Mouse (Mus musculus) hindbrain, embryonic 14.5 days (tissue): ENCODE results near the gene Rasgrf1. TPM values are rescaled to one million over a fixed set of nuclear protein-coding genes. Genes with fewer than 3 reads are reported as not detected.

ENCODE experiments used
- ATAC-seq: fragments of 200-750 bp; cut with Nextera tagmentation; 2 replicates; pipeline ENCODE4 v1.8.0; 2017; ENCODE audit warnings: moderate number of reproducible peaks, mild to moderate bottlenecking, moderate TSS enrichment, moderate library complexity; ENCODE audit not compliant: low FRiP score
- DNase-seq: peaks from one replicate; pipeline ENCODE4 v3.0.0-alpha.2; 2015; ENCODE audit warnings: low spot score
- H3K27ac ChIP-seq: fragments of 300-500 bp; sonication (generic); 2 replicates; pipeline ENCODE4 v1.5.1; 2014; ENCODE audit warnings: mild to moderate bottlenecking, moderate library complexity
- H3K27me3 ChIP-seq: fragments of 300-500 bp; sonication (generic); 2 replicates; pipeline ENCODE4 v1.6.1; 2014; ENCODE audit warnings: mild to moderate bottlenecking, low read length, mixed read lengths; ENCODE audit not compliant: control insufficient read depth, insufficient read depth
- H3K36me3 ChIP-seq: fragments of 300-500 bp; sonication (generic); replicated peaks from 2 replicates; pipeline ENCODE4 v1.6.1; 2014; ENCODE audit not compliant: control insufficient read depth, insufficient read depth
- H3K4me1 ChIP-seq: fragments of 300-500 bp; sonication (generic); replicated peaks from 2 replicates; pipeline ENCODE4 v1.6.1; 2014; ENCODE audit warnings: antibody characterized with exemption, low read length, mixed read lengths; ENCODE audit not compliant: control insufficient read depth, insufficient read depth
- H3K4me2 ChIP-seq: fragments of 300-500 bp; sonication (generic); replicated peaks from 2 replicates; pipeline ENCODE4 v1.6.1; 2014; ENCODE audit warnings: mild to moderate bottlenecking, moderate library complexity
- H3K4me3 ChIP-seq: fragments of 300-500 bp; sonication (generic); replicated peaks from 2 replicates; pipeline ENCODE4 v1.5.1; 2014; ENCODE audit warnings: mild to moderate bottlenecking, low read length
- H3K9ac ChIP-seq: fragments of 300-500 bp; sonication (generic); 2 replicates; pipeline ENCODE4 v1.6.1; 2014
- H3K9me3 ChIP-seq: fragments of 300-500 bp; sonication (generic); 2 replicates; pipeline ENCODE4 v1.6.1; 2016; ENCODE audit warnings: low read length; ENCODE audit not compliant: control insufficient read depth
- WGBS: fragments of 180-500 bp; shearing (Covaris S2); extraction: QIAGEN DNeasy Blood & Tissue Kit; methylation state at CpG from one replicate; pipeline ENCODE4 v1.1.7; 2014; 5-methylcytosine and 5-hydroxymethylcytosine counted together
- polyA plus RNA-seq: library from polyadenylated mRNA; unstranded; fragments of >200 nt; fragmentation: Nextera tagmentation; extraction: Ambion mirVana; gene quantifications from 2 replicates; pipeline ENCODE4 v1.2.1, GENCODE M21; 2014

The Rasgrf1 gene
- polyA plus RNA-seq = 9.7 and 10.1 TPM in 2 replicates

DNA sequence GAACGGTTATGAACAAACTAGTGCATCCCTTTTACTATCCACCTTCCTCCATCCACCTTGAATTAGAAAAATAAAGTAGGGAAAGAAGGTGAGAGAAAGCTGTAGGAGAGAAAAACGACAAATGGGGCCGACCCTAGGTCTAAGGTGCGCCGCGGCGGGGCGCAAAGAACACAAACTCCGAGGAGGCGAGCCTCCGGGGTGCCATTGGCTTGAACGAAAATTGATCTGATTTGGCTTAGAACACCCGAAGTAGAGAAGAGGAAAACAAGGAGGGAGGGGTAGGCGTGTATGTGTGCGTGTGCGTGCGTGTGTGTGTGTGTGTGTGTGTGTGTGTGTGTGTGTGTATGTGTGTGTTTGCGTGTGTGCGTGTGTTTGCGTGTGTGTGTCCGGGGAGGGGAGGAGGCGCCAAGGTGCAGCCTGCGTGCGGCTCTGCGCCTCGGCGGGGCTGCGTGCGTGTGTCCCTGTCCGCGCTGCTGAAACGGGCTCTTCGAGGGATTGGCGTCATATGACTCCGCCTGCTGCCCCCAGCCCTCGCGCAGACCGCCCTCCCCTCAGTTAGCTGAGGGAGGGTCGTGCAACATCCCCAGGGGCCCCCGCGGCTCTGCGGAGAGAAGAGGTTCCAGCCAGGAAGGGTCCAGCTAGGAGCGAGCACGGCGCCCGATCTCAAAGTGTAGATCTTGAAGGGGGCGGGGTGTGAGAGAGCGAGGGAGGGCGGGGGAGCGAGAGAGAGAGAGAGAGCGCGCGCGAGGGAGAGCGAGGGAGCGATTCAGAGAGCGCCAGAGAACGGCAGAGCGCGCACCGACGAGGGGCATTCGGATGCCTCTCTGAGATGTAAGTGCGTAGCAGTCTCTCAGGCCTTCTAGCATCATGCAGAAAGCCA lies at the start of gene Rasgrf1:
Rasgrf1 (plus strand) TSS at position 778 of the 880 bp plus-strand sequence.
- H3K36me3 ChIP-seq = no peaks in the 10 kb centered on the region
- no peak within 1 kb of the TSS for H3K27ac ChIP-seq
- DNase-seq (peak; percentile 71), ATAC-seq (peak; percentile 82)
- H3K4me3 ChIP-seq = peak within 1 kb of the TSS; percentile 51
- peak within 1 kb of the TSS; percentile 78 for H3K4me2 ChIP-seq
- WGBS = under 1% methylated on average over 55 of the region's 64 CpGs
- H3K27me3 ChIP-seq = peaks cover 91% of the 10 kb centered on the region
- H3K9me3 ChIP-seq = no peaks in the 10 kb centered on the region
- H3K4me1 ChIP-seq = peaks cover 16% of the 10 kb centered on the region
- peak within 1 kb of the TSS; percentile 53 for H3K9ac ChIP-seq

DNA sequence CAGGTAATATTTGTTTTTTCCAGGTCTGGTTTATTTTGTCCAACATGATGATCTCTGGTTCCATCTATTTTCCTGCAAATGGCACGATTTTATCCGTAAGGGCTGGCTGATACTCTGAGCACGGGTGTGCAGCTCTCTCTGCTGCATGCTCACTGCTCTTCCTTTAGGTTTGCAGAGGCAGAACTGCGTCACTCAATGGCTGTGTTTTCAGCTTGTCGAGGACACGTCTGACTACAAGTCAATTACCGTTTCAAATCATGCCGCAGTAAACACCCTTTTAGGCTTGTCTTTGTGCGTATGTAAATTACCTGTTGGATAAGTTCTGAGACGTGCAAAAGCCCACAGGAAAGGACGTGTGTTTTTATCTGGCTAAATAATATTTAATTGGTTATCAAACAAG lies 49.6 kb upstream of the Rasgrf1 start:
- Histone ChIP-seq H3K9me3 (no peaks in the 10 kb centered on the region), H3K9ac (no peak overlapping the region), H3K27ac (no peak overlapping the region), H3K4me1 (no peaks in the 10 kb centered on the region), H3K4me3 (no peak overlapping the region), H3K36me3 (no peaks in the 10 kb centered on the region), H3K4me2 (no peak overlapping the region), H3K27me3 (no peaks in the 10 kb centered on the region)
- DNase-seq = no peak
- no peak for ATAC-seq
- WGBS = 51% methylated on average over 11 of the region's 11 CpGs

GRCm38 (mm10) chr9:89860584-89860983 lies 49.1 kb upstream of the Rasgrf1 start:
- DNase-seq (no peak), ATAC-seq (no peak)
- no peaks in the 10 kb centered on the region for H3K9me3 ChIP-seq
- no peak overlapping the region for H3K27ac ChIP-seq
- no peak overlapping the region for H3K4me3 ChIP-seq
- no peak overlapping the region for H3K9ac ChIP-seq
- H3K27me3 ChIP-seq = no peaks in the 10 kb centered on the region
- 46% methylated on average over 6 of the region's 6 CpGs for WGBS
- no peak overlapping the region for H3K4me2 ChIP-seq
- no peaks in the 10 kb centered on the region for H3K36me3 ChIP-seq
- H3K4me1 ChIP-seq = no peaks in the 10 kb centered on the region

GRCm38 (mm10) chr9:89867141-89867540 lies 42.6 kb upstream of the Rasgrf1 start:
- H3K27me3 ChIP-seq = peaks cover 47% of the 10 kb centered on the region
- ATAC-seq = no peak

DNA sequence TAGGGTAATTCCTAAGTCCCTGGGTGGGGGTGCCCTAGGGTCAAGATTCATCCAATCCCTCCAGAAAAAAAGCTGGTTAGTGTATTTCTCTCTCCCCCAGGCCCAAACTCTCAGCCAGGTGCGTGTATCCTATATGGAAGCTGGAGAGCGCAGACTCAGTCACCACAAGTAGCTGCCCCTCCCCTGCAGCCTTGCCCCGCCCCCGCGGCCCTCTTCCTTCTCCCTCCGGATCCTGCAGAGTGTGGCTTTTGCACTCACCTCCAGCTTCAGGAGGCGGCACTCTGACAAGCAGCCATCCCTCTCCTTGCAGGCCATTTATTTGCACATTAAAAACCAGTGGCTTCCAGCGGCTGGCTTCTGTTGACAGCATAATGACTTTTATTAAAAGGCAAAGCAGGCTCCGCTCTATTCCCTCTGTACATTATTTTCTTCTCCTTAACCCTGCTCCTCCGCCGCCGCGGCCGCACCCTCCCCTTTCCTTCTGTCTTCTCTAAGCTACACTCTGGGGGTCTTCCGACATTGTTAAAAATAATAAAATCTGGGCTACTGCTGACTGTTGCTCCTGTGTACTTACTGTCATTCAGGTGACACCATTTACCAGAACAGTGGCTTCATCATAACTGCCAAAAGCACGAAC lies 41.5 kb upstream of the Rasgrf1 start:
- H3K9ac ChIP-seq = no peak overlapping the region
- DNase-seq = no peak
- peak overlapping the region; percentile 37 for H3K4me2 ChIP-seq
- no peak overlapping the region for H3K27ac ChIP-seq
- H3K4me1 ChIP-seq = no peaks in the 10 kb centered on the region
- no peaks in the 10 kb centered on the region for H3K9me3 ChIP-seq
- WGBS = 2% methylated on average over 16 of the region's 16 CpGs
- H3K36me3 ChIP-seq = no peaks in the 10 kb centered on the region
- H3K27me3 ChIP-seq = peaks cover 55% of the 10 kb centered on the region
- ATAC-seq = peak; percentile 73
- H3K4me3 ChIP-seq = no peak overlapping the region

More at GRCm38 (mm10) chr9:89867141-89867540, 42.6 kb upstream of the Rasgrf1 start:
- H3K9me3 ChIP-seq = no peaks in the 10 kb centered on the region
- H3K4me1 ChIP-seq = no peaks in the 10 kb centered on the region
- no peak overlapping the region for H3K9ac ChIP-seq
- no peaks in the 10 kb centered on the region for H3K36me3 ChIP-seq
- WGBS = 32% methylated on average over 4 of the region's 4 CpGs
- H3K4me2 ChIP-seq = no peak overlapping the region
- DNase-seq = no peak
- H3K4me3 ChIP-seq = no peak overlapping the region
- no peak overlapping the region for H3K27ac ChIP-seq

- DNase-seq (no peak), ATAC-seq (no peak)
- H3K4me1 ChIP-seq = no peaks in the 10 kb centered on the region
- H3K27me3 ChIP-seq = peaks cover 69% of the 10 kb centered on the region
- no peak overlapping the region for H3K27ac ChIP-seq
- H3K36me3 ChIP-seq = no peaks in the 10 kb centered on the region
- no peak overlapping the region for H3K9ac ChIP-seq
- no peak overlapping the region for H3K4me3 ChIP-seq
- no peak overlapping the region for H3K4me2 ChIP-seq
- no peaks in the 10 kb centered on the region for H3K9me3 ChIP-seq
- WGBS = 20% methylated on average over 2 of the region's 2 CpGs
These were observed 40.1 kb upstream of the Rasgrf1 start for GRCm38 (mm10) chr9:89869594-89869993.

DNA sequence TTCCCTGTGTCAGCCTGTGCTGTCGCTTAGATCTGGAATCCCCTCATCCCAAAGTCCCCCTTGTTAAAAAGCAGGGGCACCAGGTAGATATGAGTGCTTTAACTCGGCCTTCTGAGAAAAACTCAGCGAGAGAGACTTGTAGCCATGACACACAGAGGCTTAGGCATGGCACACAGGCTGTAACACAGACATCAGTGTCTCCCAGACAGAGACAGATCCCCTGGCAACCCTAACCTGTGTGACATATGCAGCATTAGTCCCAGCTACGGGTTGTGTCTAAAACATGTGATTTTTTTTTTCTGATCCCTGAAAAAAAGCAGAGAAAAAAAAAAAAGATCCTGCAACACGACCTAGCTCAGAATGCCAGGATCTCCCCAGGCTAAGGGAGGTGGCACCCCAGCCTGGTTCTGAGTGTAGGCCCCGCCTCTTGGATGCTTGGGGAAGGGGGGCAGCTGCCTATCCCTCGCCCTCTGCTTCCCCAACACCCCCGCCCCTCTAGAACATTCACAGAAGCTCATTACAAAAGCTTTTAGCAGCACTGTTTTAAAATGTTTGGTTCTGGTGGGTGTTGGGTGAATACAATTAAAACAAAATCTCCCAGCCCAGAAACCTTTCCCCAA lies 39.1 kb upstream of the Rasgrf1 start:
- Histone ChIP-seq H3K27ac (no peak overlapping the region), H3K4me1 (no peaks in the 10 kb centered on the region), H3K4me3 (no peak overlapping the region), H3K27me3 (peaks cover 79% of the 10 kb centered on the region), H3K9me3 (no peaks in the 10 kb centered on the region), H3K9ac (no peak overlapping the region), H3K36me3 (no peaks in the 10 kb centered on the region), H3K4me2 (no peak overlapping the region)
- ATAC-seq (no peak), DNase-seq (no peak)
- 9% methylated on average over 8 of the region's 8 CpGs for WGBS

DNA sequence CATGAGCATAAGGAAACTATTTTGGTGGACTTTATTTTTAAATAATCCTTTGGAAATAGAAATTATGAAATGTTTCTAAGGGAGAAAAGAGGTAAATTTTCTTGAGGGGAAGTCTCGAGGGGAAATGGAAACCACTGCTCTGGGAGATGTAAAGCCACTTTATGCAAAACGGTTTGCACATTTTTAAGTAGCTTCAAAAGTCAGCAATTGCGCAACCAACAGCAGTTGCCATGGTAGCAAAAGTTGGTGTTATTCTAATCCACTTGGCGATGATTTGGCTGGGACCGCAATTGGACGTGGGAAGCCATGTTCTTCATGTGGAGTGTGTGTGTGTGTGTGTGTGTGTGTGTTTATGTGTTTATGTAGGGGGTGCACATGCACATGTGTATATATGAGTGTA lies 37.6 kb upstream of the Rasgrf1 start:
- Histone ChIP-seq H3K4me1 (no peaks in the 10 kb centered on the region), H3K4me3 (no peak overlapping the region), H3K9ac (no peak overlapping the region), H3K4me2 (no peak overlapping the region), H3K9me3 (no peaks in the 10 kb centered on the region), H3K36me3 (no peaks in the 10 kb centered on the region), H3K27me3 (peaks cover 86% of the 10 kb centered on the region), H3K27ac (no peak overlapping the region)
- ATAC-seq = no peak
- WGBS = 71% methylated on average over 6 of the region's 6 CpGs
- no peak for DNase-seq

GRCm38 (mm10) chr9:89874434-89874833 lies 35.3 kb upstream of the Rasgrf1 start:
- WGBS = 68% methylated on average over 7 of the region's 7 CpGs
- ATAC-seq = no peak
- no peak for DNase-seq
- Histone ChIP-seq H3K27ac (no peak overlapping the region), H3K36me3 (no peaks in the 10 kb centered on the region), H3K9me3 (peaks cover 5% of the 10 kb centered on the region), H3K27me3 (peaks cover 67% of the 10 kb centered on the region), H3K9ac (no peak overlapping the region), H3K4me2 (no peak overlapping the region), H3K4me3 (no peak overlapping the region), H3K4me1 (no peaks in the 10 kb centered on the region)
